Mouse (Mus musculus): ENCODE data around the gene Olfr1283.
"Not testable (repeated sequence)": the region's sequence is repeated elsewhere in the genome, so short reads cannot be mapped to it uniquely, and the experiment has no call there.

The Olfr1283 gene

GRCm38 (mm10) chr2:111366490-111366889, at the start of gene Olfr1283:
Gene Olfr1283, plus strand, starts transcription at chr2:111366790.
- no peak for DNase-seq

GRCm38 (mm10) chr2:111326220-111326619, 40.4 kb upstream of the Olfr1283 start, which contains the start of gene Olfr1281:
Gene Olfr1281, plus strand, starts transcription at chr2:111326520.
- no peak for DNase-seq

GRCm38 (mm10) chr2:111333721-111334120, 32.9 kb upstream of the Olfr1283 start:
- DNase-seq: not testable (repeated sequence)

- no peak for DNase-seq
Measured at GRCm38 (mm10) chr2:111335976-111336375, 30.6 kb upstream of the Olfr1283 start, which contains the start of gene Olfr1282. Gene Olfr1282, minus strand, starts transcription at chr2:111336076.

DNA sequence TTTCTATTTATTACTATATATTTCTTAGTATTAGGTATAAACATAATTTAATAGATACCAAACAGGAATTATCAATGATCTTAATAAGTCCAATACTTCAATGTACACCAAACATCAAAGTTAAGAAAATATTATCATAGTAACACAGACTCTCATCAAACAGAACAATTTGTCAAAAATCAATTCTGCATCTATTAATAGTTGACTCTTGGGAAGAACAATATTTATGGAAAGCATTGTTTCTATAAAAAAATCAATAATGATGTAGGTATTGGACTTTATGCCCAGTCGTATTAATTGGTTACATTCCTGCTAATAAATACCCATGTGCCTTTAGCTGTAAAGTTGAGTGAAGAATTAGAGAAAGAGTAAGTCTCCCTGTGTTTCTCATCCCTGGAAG, 8.6 kb downstream of the Olfr1283 start, which contains the start of gene Olfr1284:
Gene Olfr1284 (plus strand): TSS at position 301 of the 400 bp plus-strand sequence.
- DNase-seq: no peak
